Comparison of ENCODE assay signal across 7 mouse cellular contexts in the genomic region with DNA sequence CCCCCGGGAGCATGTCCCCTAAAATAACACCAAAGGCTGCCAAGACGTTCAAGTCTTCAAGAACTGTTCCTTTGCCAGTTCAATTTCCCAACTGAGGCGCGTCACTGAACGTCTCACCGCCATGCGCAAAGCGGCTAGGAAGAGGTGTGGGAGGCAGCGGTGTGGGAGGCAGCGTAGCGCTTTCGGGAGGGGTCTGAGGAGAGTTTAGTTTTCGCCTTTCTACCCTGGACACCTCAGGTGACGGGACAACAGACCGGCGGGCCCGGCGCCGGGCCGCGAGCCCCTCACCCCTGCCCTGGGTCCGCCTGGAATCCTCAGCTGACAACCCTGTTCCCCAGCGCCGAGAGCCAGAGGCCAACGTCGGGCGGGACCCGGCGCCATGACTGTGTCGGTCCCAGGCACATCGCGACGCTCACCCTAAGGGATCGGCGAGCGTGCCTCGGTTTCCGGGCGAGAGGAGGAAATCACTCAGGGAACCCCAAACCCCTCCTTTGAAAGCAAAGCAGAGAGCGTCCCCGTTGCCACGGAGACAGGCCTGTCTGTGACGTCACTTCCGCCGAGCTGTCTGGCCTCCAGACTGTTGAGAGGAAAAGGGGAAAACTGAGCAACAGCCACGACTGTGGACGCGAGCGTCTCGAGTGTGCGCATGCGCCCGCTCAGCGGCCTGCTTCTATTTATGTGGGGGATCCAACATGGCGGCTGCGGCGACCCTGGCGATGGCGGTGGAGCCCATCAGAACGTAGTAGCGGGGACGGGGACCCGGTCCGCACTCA. TPM values are rescaled to one million over a fixed set of nuclear protein-coding genes. Genes with fewer than 3 reads are reported as not detected.
DNase-seq lines count a peak whose midpoint lies in the region; ATAC-seq lines count a peak whose summit lies in the region.

A gene (plus strand): TSS at position 690 of the 773 bp plus-strand sequence.

- no peaks in the 10 kb centered on the region for H3K36me3 ChIP-seq in embryonic facial prominence, embryonic 11.5 days (replicated peaks; ENCODE audit: control insufficient read depth, insufficient read depth, low read depth, low read length)
- H3K36me3 ChIP-seq in limb, embryonic 10.5 days = no peaks in the 10 kb centered on the region
- H3K36me3 ChIP-seq in midbrain, embryonic 13.5 days = no peaks in the 10 kb centered on the region

- ATAC-seq in embryonic facial prominence, embryonic 11.5 days (replicated peaks; ENCODE audit: insufficient number of reproducible peaks, low FRiP score, low TSS enrichment, low read depth) = peak; percentile 96
- ATAC-seq in granulocyte monocyte progenitor cell, adult 5-6 weeks (replicated peaks; ENCODE audit: poor library complexity, severe bottlenecking) = peak; percentile 85
- peak; percentile 98 for ATAC-seq in midbrain, embryonic 13.5 days

- peak within 1 kb of the TSS; percentile 93 for H3K9ac ChIP-seq in embryonic facial prominence, embryonic 11.5 days (replicated peaks; ENCODE audit: low read length)
- peak within 1 kb of the TSS; percentile 99 for H3K9ac ChIP-seq in midbrain, embryonic 13.5 days (replicated peaks)

- peak within 1 kb of the TSS; percentile 81 for H3K4me2 ChIP-seq in embryonic facial prominence, embryonic 11.5 days (ENCODE audit: low read depth, low read length)
- H3K4me2 ChIP-seq in midbrain, embryonic 13.5 days (replicated peaks) = peak within 1 kb of the TSS; percentile 82

- peak within 1 kb of the TSS; percentile 90 for H3K4me3 ChIP-seq in embryonic facial prominence, embryonic 11.5 days (ENCODE audit: low read depth, low read length)
- H3K4me3 ChIP-seq in limb, embryonic 10.5 days = peak within 1 kb of the TSS; percentile 99
- H3K4me3 ChIP-seq in midbrain, embryonic 13.5 days (replicated peaks) = peak within 1 kb of the TSS; percentile 96

- no peaks in the 10 kb centered on the region for H3K9me3 ChIP-seq in embryonic facial prominence, embryonic 11.5 days (replicated peaks; ENCODE audit: control insufficient read depth, low read length)
- no peaks in the 10 kb centered on the region for H3K9me3 ChIP-seq in limb, embryonic 10.5 days (replicated peaks)
- no peaks in the 10 kb centered on the region for H3K9me3 ChIP-seq in midbrain, embryonic 13.5 days

- peak; percentile 98 for DNase-seq in adrenal gland, postnatal 14 days
- peak; percentile 100 for DNase-seq in embryonic facial prominence, embryonic 11.5 days (ENCODE audit: low spot score)
- peak; percentile 98 for DNase-seq in kidney, adult 11 months
- peak; percentile 99 for DNase-seq in limb, embryonic 10.5 days (ENCODE audit: low spot score)
- peak; percentile 93 for DNase-seq in spleen, adult 12 weeks (ENCODE audit: low spot score)

- H3K4me1 ChIP-seq in embryonic facial prominence, embryonic 11.5 days (ENCODE audit: control insufficient read depth, insufficient read depth, low read length) = no peaks in the 10 kb centered on the region
- peaks cover 14% of the 10 kb centered on the region for H3K4me1 ChIP-seq in limb, embryonic 10.5 days
- H3K4me1 ChIP-seq in midbrain, embryonic 13.5 days (replicated peaks) = peaks cover 30% of the 10 kb centered on the region

- no peaks in the 10 kb centered on the region for H3K27me3 ChIP-seq in embryonic facial prominence, embryonic 11.5 days (ENCODE audit: control insufficient read depth, insufficient read depth, low read length)
- no peaks in the 10 kb centered on the region for H3K27me3 ChIP-seq in limb, embryonic 10.5 days (ENCODE audit: low read depth, poor library complexity, severe bottlenecking)
- no peaks in the 10 kb centered on the region for H3K27me3 ChIP-seq in midbrain, embryonic 13.5 days

- under 1% methylated on average over 64 of the region's 64 CpGs for WGBS in embryonic facial prominence, embryonic 11.5 days
- WGBS in limb, embryonic 10.5 days = under 1% methylated on average over 64 of the region's 64 CpGs
- WGBS in midbrain, embryonic 13.5 days = under 1% methylated on average over 64 of the region's 64 CpGs

- H3K27ac ChIP-seq in embryonic facial prominence, embryonic 11.5 days (replicated peaks; ENCODE audit: low read depth, low read length) = peak within 1 kb of the TSS; percentile 92
- H3K27ac ChIP-seq in limb, embryonic 10.5 days = peak within 1 kb of the TSS; percentile 98
- H3K27ac ChIP-seq in midbrain, embryonic 13.5 days = peak within 1 kb of the TSS; percentile 98

RNA-seq across cellular contexts. Expression of the gene that starts here (rescaled TPM):
- total RNA-seq in adrenal gland, postnatal 14 days (2021) = 27.6 and 29.0 TPM in 2 replicates
- 12.4 and 12.5 TPM in 2 replicates for polyA plus RNA-seq in embryonic facial prominence, embryonic 11.5 days (2014; fragmentation: Nextera tagmentation; extraction: Ambion mirVana)
- 48.2 and 57.1 TPM in 2 replicates for total RNA-seq in granulocyte monocyte progenitor cell, adult 5-6 weeks (2014; fragmentation: Nextera tagmentation)
- total RNA-seq in granulocyte monocyte progenitor cell, adult 5-6 weeks (2017) = 19.0 and 27.8 TPM in 2 replicates
- polyA plus RNA-seq in limb, embryonic 10.5 days (2016; fragmentation: Nextera tagmentation; extraction: Ambion mirVana) = 13.5 and 14.7 TPM in 2 replicates
- polyA plus RNA-seq in midbrain, embryonic 13.5 days (2015; fragmentation: Nextera tagmentation; extraction: Ambion mirVana) = 27.0 and 29.6 TPM in 2 replicates

Comparison
In these comparisons a context has a peak if more than half of its experiments do, and no peak if none do; other contexts are left out.
1. Peak in every context shown above with its lines: DNase-seq, ATAC-seq, H3K4me3 ChIP-seq and H3K27ac ChIP-seq.